Comparison of ENCODE assay signal across 9 mouse cellular contexts in genomic region chr13:46257847-46258246, GRCm38 (mm10). TPM values are rescaled to one million over a fixed set of nuclear protein-coding genes. Genes with fewer than 3 reads are reported as not detected.
DNase-seq lines count a peak whose midpoint lies in the region; ATAC-seq and TF ChIP-seq lines count a peak whose summit lies in the region.
"Had no signal": no experiment of that assay in that cellular context is flagged by ENCODE, and none has a peak within 500 bp of the region (broad histone marks: within the 10 kb centered on the region; RNA-seq: fewer than 3 reads in every experiment).

No protein-coding gene starts in this region.

- no peak overlapping the region for H3K9ac ChIP-seq in liver, adult 2 months (ENCODE audit: low read depth, low read length)
- H3K9ac ChIP-seq in liver, embryonic 11.5 days (ENCODE audit: low read depth, low read length): no peak overlapping the region
- H3K9ac ChIP-seq in hindbrain, embryonic 11.5 days (ENCODE audit: low read depth, low read length): no peak overlapping the region
- H3K9ac ChIP-seq in midbrain, embryonic 13.5 days (replicated peaks): no peak overlapping the region

- WGBS in liver, adult 2 months: 3% methylated on average over 4 of the region's 4 CpGs
- 3% methylated on average over 4 of the region's 4 CpGs for WGBS in liver, embryonic 11.5 days
- 2% methylated on average over 4 of the region's 4 CpGs for WGBS in forebrain, embryonic 10.5 days
- 8% methylated on average over 4 of the region's 4 CpGs for WGBS in hindbrain, embryonic 11.5 days
- WGBS in midbrain, embryonic 13.5 days: 6% methylated on average over 4 of the region's 4 CpGs

- H3K79me2 ChIP-seq in liver, adult 2 months (ENCODE audit: control insufficient read depth, insufficient read depth, low read length): no peaks in the 10 kb centered on the region

- H3K4me3 ChIP-seq in liver, adult 2 months (ENCODE audit: insufficient read depth, low read depth, low read length): no peak overlapping the region
- H3K4me3 ChIP-seq in liver, embryonic 11.5 days (ENCODE audit: low read depth, low read length): no peak overlapping the region
- no peak overlapping the region for H3K4me3 ChIP-seq in forebrain, embryonic 10.5 days
- H3K4me3 ChIP-seq in hindbrain, embryonic 11.5 days (ENCODE audit: low read depth, low read length): no peak overlapping the region
- no peak overlapping the region for H3K4me3 ChIP-seq in midbrain, embryonic 13.5 days (replicated peaks)

- no peak for ATAC-seq in liver, embryonic 11.5 days (replicated peaks; ENCODE audit: low FRiP score)
- no peak for ATAC-seq in hindbrain, embryonic 11.5 days (ENCODE audit: low FRiP score)
- ATAC-seq in midbrain, embryonic 13.5 days: 0 out of 2 replicates have a peak, but pooled peaks have one; percentile 43

- no peak for TF ChIP-seq POLR2A in liver, adult 2 months (IDR thresholded peaks at IDR 0.05; ENCODE audit: extremely low read depth, insufficient read depth, low read length)

- no peaks in the 10 kb centered on the region for H3K4me1 ChIP-seq in liver, adult 2 months (ENCODE audit: control insufficient read depth, insufficient read depth, low read length)
- H3K4me1 ChIP-seq in liver, embryonic 11.5 days (replicated peaks; ENCODE audit: control insufficient read depth, insufficient read depth, low read length): peaks cover 4% of the 10 kb centered on the region; the same call in 1 of the 2 replicates
- H3K4me1 ChIP-seq in forebrain, embryonic 10.5 days: no peaks in the 10 kb centered on the region
- no peaks in the 10 kb centered on the region for H3K4me1 ChIP-seq in hindbrain, embryonic 11.5 days (replicated peaks; ENCODE audit: control insufficient read depth, insufficient read depth, low read length)
- H3K4me1 ChIP-seq in midbrain, embryonic 13.5 days (replicated peaks): no peaks in the 10 kb centered on the region

- H3K27me3 ChIP-seq in liver, adult 2 months (ENCODE audit: control insufficient read depth, insufficient read depth, low read length): no peaks in the 10 kb centered on the region
- no peaks in the 10 kb centered on the region for H3K27me3 ChIP-seq in liver, embryonic 11.5 days (replicated peaks; ENCODE audit: control insufficient read depth, insufficient read depth, low read length)
- H3K27me3 ChIP-seq in forebrain, embryonic 10.5 days (ENCODE audit: poor library complexity, severe bottlenecking): no peaks in the 10 kb centered on the region
- H3K27me3 ChIP-seq in hindbrain, embryonic 11.5 days (ENCODE audit: control insufficient read depth, insufficient read depth, low read length): no peaks in the 10 kb centered on the region
- H3K27me3 ChIP-seq in midbrain, embryonic 13.5 days: no peaks in the 10 kb centered on the region

- peak; percentile 66 for TF ChIP-seq CTCF in liver, adult 2 months (IDR thresholded peaks at IDR 0.05; ENCODE audit: low read depth, low read length)

- H3K4me2 ChIP-seq in liver, embryonic 11.5 days: no peak overlapping the region
- H3K4me2 ChIP-seq in hindbrain, embryonic 11.5 days (replicated peaks; ENCODE audit: low read depth, low read length): no peak overlapping the region
- no peak overlapping the region for H3K4me2 ChIP-seq in midbrain, embryonic 13.5 days (replicated peaks)

- no peaks in the 10 kb centered on the region for H3K9me3 ChIP-seq in liver, embryonic 11.5 days (ENCODE audit: control insufficient read depth, low read length)
- H3K9me3 ChIP-seq in forebrain, embryonic 10.5 days: no peaks in the 10 kb centered on the region
- H3K9me3 ChIP-seq in hindbrain, embryonic 11.5 days (ENCODE audit: control insufficient read depth, low read length): no peaks in the 10 kb centered on the region
- H3K9me3 ChIP-seq in midbrain, embryonic 13.5 days: no peaks in the 10 kb centered on the region

- no peak overlapping the region for H3K27ac ChIP-seq in liver, adult 2 months (replicated peaks; ENCODE audit: insufficient read depth, low read depth, low read length)
- H3K27ac ChIP-seq in liver, embryonic 11.5 days (ENCODE audit: low read depth, low read length): no peak overlapping the region
- no peak overlapping the region for H3K27ac ChIP-seq in forebrain, embryonic 10.5 days
- H3K27ac ChIP-seq in hindbrain, embryonic 11.5 days (ENCODE audit: low read depth, low read length): no peak overlapping the region
- H3K27ac ChIP-seq in midbrain, embryonic 13.5 days: no peak overlapping the region

- peak; percentile 52 for DNase-seq in liver, adult 2 months (ENCODE audit: extremely low read depth, low read depth, low spot score)
- DNase-seq in liver, embryonic 11.5 days (ENCODE audit: low spot score): no peak
- peak; percentile 89 for DNase-seq in brain, adult 2 months (ENCODE audit: low read depth, low spot score)
- peak; percentile 59 for DNase-seq in forebrain, embryonic 10.5 days (ENCODE audit: extremely low spot score, low spot score)
- DNase-seq in hindbrain, embryonic 11.5 days (ENCODE audit: low spot score): peak; percentile 78
- DNase-seq in left cerebral cortex, adult 11 months (ENCODE audit: low spot score): peak; percentile 40
- DNase-seq in thymus, postnatal 25 days: peak; percentile 28

- H3K36me3 ChIP-seq in liver, adult 2 months (ENCODE audit: control insufficient read depth, insufficient read depth, low read length): no peaks in the 10 kb centered on the region
- H3K36me3 ChIP-seq in liver, embryonic 11.5 days (ENCODE audit: control insufficient read depth, insufficient read depth, low read length): no peaks in the 10 kb centered on the region
- H3K36me3 ChIP-seq in forebrain, embryonic 10.5 days (replicated peaks): no peaks in the 10 kb centered on the region
- H3K36me3 ChIP-seq in hindbrain, embryonic 11.5 days (ENCODE audit: control insufficient read depth, insufficient read depth, low read length): no peaks in the 10 kb centered on the region
- H3K36me3 ChIP-seq in midbrain, embryonic 13.5 days: no peaks in the 10 kb centered on the region

RNA-seq across cellular contexts. Expression of gene Stmnd1, which starts 15.7 kb away (rescaled TPM):
- not detected in 2 replicates for total RNA-seq in liver, adult 2 months (2014; rRNA removed)
- not detected in 2 replicates for polyA plus RNA-seq in liver, adult 2 months (2012; rRNA removed)
- not detected in 2 replicates for polyA plus RNA-seq in liver, embryonic 11.5 days (2014; fragmentation: Nextera tagmentation; extraction: Ambion mirVana)
- polyA plus RNA-seq in forebrain, embryonic 10.5 days (2016; fragmentation: Nextera tagmentation; extraction: Ambion mirVana): 0.15 TPM in 1 of 2 replicates, not detected in the other
- polyA plus RNA-seq in hindbrain, embryonic 11.5 days (2014; fragmentation: Nextera tagmentation; extraction: Ambion mirVana): 0.14 TPM in 1 of 2 replicates, not detected in the other
- not detected in 2 replicates for polyA plus RNA-seq in midbrain, embryonic 13.5 days (2015; fragmentation: Nextera tagmentation; extraction: Ambion mirVana)
- polyA plus RNA-seq: liver, embryonic 16.5 days had no signal
